Mouse (Mus musculus): ENCODE data around the gene Ubac2.

Gene Ubac2

GRCm38 (mm10) chr14:121949897-121950296 lies 71.5 kb downstream of the Ubac2 start:
- DNase-seq (ENCODE audit: low read depth, low spot score) = no peak

GRCm38 (mm10) chr14:121951399-121952045 lies 73.1 kb downstream of the Ubac2 start:
- no peak for DNase-seq (ENCODE audit: low read depth, low spot score)

- DNase-seq (ENCODE audit: low read depth, low spot score) = no peak
These were observed 73.6 kb downstream of the Ubac2 start for GRCm38 (mm10) chr14:121952046-121952400.

GRCm38 (mm10) chr14:121954129-121954528 lies 75.7 kb downstream of the Ubac2 start:
- no peak for DNase-seq (ENCODE audit: low read depth, low spot score)

- no peak for DNase-seq (ENCODE audit: low read depth, low spot score)
These were observed 76.2 kb downstream of the Ubac2 start for GRCm38 (mm10) chr14:121954608-121955007.

GRCm38 (mm10) chr14:121955176-121955795 lies 76.9 kb downstream of the Ubac2 start:
- no peak for DNase-seq (ENCODE audit: low read depth, low spot score)

- DNase-seq (ENCODE audit: low read depth, low spot score) = no peak
These were observed 77.9 kb downstream of the Ubac2 start for GRCm38 (mm10) chr14:121956291-121956690.

GRCm38 (mm10) chr14:121957176-121957871 lies 78.9 kb downstream of the Ubac2 start:
- DNase-seq (ENCODE audit: low read depth, low spot score) = no peak

GRCm38 (mm10) chr14:121958041-121958750 lies 79.8 kb downstream of the Ubac2 start:
- no peak for DNase-seq (ENCODE audit: low read depth, low spot score)

GRCm38 (mm10) chr14:121958751-121959537 lies 80.5 kb downstream of the Ubac2 start:
- no peak for DNase-seq (ENCODE audit: low read depth, low spot score)

GRCm38 (mm10) chr14:121959538-121959980 lies 81.1 kb downstream of the Ubac2 start:
- no peak for DNase-seq (ENCODE audit: low read depth, low spot score)

- DNase-seq (ENCODE audit: low read depth, low spot score) = no peak
These were observed 81.6 kb downstream of the Ubac2 start for GRCm38 (mm10) chr14:121960031-121960430.

GRCm38 (mm10) chr14:121960531-121960930 lies 82.1 kb downstream of the Ubac2 start:
- no peak for DNase-seq (ENCODE audit: low read depth, low spot score)

GRCm38 (mm10) chr14:121960997-121961396 lies 82.6 kb downstream of the Ubac2 start:
- DNase-seq (ENCODE audit: low read depth, low spot score) = no peak

GRCm38 (mm10) chr14:121961496-121962127 lies 83.2 kb downstream of the Ubac2 start:
- no peak for DNase-seq (ENCODE audit: low read depth, low spot score)

GRCm38 (mm10) chr14:121962128-121962890 lies 83.9 kb downstream of the Ubac2 start:
- DNase-seq (ENCODE audit: low read depth, low spot score) = no peak

GRCm38 (mm10) chr14:121963251-121963941 lies 85.0 kb downstream of the Ubac2 start:
- DNase-seq (ENCODE audit: low read depth, low spot score) = no peak

GRCm38 (mm10) chr14:121963942-121964335 lies 85.5 kb downstream of the Ubac2 start:
- DNase-seq (ENCODE audit: low read depth, low spot score) = no peak

GRCm38 (mm10) chr14:121964990-121965389 lies 86.6 kb downstream of the Ubac2 start, which contains the start of gene Gpr183:
TSS of gene Gpr183 (minus strand) at chr14:121965195.
- DNase-seq (ENCODE audit: low read depth, low spot score) = no peak

Measured in retina, postnatal 7 days (tissue).